Mouse (Mus musculus) liver (tissue): Measurements from ENCODE around the gene Dhx37.
A peak's percentile ranks its signal among the peaks of the same experiment; 100 is the strongest.
"Not testable (repeated sequence)": the region's sequence is repeated elsewhere in the genome, so short reads cannot be mapped to it uniquely, and the experiment has no call there.

Experiments used
- DNase-seq: peaks from one replicate; pipeline ENCODE4 v3.0.0-alpha.2; 2020; ENCODE audit warnings: mixed read lengths

Dhx37 gene

DNA sequence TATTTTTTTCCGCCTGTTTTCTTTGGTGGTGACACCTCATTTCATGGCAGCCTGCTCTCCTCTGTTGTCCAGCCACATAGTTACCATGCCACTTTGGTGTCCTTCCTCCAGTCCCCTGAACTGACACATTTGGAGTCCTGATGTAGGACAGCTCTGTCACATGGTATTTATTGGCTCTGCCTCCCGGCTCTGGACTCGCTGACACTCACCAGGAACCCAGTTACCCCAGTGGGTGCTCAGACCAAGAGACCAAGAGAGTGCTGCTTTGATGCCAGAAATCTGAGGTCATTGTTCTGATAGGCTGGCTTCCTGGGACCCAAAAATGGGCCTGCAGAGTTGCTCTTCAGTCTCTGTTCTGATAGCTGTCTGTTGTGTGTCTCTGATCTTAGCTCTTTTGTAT is 14.1 kb upstream of the Dhx37 start:
- no peak for DNase-seq

DNA sequence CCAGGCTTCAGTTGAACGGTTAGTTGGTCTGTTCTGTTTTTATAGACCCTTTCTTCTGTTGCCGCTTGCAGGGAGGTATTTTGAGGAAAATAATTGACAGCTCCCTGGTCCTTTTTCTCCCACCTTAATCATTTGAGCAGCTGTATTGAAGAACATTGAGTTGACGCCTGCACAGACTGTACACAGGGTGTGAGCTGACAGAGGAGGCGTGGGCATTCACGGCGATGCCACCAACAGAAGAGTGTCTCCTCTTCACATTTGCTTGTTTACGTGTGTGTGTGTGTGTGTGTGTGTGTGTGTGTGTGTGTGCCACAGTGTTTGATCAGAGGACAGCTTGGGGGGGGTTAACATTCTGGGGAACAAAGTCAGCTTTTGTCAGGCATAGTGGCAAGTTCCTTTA is 12.4 kb upstream of the Dhx37 start:
- DNase-seq = no peak

DNA sequence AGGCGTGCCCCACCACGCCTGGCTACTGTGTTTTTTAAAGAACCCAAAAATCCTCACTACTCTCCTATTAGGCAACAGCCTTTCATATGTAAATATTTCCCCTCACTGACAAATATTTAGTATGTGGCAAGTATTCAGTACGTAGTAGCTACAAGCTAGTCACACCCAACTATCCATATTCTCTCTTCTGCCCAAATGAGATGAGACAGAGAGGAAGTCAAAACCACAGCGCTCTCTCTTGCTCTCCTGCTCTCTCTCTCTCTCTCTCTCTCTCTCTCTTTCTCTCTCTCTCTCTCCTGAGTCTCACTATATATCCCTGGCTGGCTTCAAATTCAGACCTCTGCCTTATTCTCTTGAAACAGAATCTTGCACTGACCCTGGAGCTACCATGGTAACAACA is 10.6 kb upstream of the Dhx37 start:
- DNase-seq = no peak

GRCm38 (mm10) chr5:125443915-125444314 is 10.0 kb upstream of the Dhx37 start:
- no peak for DNase-seq

DNA sequence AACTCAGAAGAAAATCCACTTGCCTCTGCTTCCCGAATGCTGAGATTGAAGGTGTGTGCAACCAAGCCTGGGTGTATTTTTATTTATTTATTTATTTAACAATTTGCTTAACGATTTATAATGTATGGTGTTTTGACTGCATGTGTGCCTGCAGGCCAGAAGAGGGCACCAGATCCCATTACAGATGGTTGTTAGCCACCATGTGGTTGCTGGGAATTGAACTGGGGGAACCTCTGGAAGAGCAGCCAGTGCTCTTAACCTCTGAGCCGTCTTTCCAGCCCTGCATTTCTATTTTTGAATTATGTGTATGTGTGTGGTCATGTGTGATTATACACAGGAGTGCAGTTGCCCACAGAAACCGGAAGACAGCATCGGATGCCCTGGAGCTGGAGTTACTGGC is 9.4 kb upstream of the Dhx37 start:
- DNase-seq = no peak

GRCm38 (mm10) chr5:125442136-125442995 is 8.4 kb upstream of the Dhx37 start:
- no peak for DNase-seq

DNA sequence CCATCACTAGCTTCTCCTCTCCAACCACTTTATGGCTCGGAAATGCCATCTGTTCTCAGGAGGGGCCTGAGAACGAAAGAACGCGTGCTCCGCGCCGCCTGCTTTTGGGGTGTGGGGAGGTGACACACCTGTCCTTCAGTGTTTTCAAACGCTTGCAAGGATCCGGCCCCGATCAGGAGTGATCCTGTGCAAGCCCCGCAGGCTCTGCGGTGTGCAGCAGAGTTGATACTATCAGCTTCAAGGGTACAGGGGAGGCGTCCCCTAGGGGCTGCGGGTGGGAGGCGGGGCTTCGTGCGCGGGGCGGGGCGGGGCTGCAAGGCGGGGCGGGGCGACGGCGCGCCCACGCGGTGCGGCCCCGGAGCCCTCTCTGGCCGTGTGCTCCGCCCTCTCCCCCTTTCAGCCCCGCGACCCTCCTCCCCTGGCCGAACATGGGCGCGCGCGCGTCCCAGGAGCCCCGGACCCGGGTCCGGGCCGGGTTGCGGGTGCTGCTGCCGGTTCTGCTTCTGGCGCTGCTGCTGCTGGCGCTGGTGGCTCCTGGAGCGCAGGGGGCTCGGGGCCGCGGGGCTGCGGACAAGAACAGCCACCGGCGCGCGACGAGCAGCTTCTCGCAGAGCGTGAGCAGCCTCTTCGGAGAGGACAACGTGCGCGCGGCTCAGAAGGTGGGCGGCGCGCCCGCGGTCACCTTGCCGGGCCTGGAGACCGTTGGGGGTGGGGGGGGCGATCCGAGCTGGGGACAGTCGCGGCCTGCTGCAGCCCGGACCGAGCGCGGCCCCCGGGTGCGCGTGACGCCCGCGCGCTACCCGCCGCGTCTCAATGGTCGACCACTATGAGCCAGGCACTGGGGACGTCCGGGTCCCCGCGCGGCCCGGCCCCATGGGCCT is 7.6 kb upstream of the Dhx37 start, which contains the start of gene Bri3bp:
TSS of gene Bri3bp (plus strand) at position 335 of the 881 bp plus-strand sequence.
- peak; percentile 81 for DNase-seq

- no peak for DNase-seq
Observed at GRCm38 (mm10) chr5:125440583-125441233, 6.8 kb upstream of the Dhx37 start.

- peak; percentile 38 for DNase-seq
Observed at GRCm38 (mm10) chr5:125434347-125434746, 426 bp upstream of the Dhx37 start.

DNA sequence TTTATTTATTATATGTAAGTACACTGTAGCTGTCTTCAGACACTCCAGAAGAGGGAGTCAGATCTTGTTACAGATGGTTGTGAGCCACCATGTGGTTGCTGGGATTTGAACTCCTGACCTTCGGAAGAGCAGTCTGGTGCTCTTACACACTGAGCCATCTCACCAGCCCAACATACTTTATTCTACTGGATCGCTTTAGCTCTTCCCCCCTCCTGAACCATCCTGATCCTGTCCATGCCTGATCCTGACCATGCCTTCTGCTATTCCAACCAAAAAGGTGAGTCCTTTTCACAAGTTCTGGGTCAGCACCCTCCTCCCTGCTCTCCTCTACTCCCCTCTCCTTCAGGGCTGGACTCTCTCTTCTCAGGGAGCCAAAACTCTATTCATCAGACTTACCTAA is 1.6 kb downstream of the Dhx37 start:
- DNase-seq = not testable (repeated sequence)

- DNase-seq = no peak
Observed at GRCm38 (mm10) chr5:125426343-125426742, 7.6 kb downstream of the Dhx37 start.

DNA sequence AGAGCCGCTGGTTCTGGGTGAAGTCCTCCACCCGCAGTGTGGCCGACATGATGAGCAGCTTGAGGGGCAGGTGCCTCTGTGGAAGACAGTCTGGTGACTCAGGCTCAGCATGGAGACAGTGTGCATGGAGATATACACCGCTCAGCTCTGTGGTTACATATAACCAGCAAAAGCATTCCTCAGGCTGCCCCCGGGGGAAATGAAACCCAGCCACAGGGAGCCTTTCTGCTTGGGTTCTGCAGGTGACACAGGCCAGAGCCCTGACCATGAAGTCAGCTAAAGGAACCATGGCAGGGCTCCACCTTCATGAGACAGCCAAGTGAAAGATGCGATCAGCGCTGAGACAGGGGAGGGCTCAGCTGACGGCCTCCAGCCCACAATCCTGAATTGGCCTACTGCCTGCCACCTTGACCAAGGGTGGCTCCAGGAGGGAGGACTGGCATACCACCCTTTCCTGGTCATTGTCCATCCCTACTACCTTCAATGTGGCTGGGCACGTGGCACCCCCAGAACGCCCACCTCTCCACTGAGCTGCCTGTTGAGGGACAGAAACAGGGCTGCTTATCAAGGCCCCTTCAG is 8.1 kb downstream of the Dhx37 start:
- no peak for DNase-seq

- no peak for DNase-seq
Observed at GRCm38 (mm10) chr5:125419124-125419523, 14.8 kb downstream of the Dhx37 start.

- no peak for DNase-seq
Observed at GRCm38 (mm10) chr5:125418636-125419035, 15.3 kb downstream of the Dhx37 start.

GRCm38 (mm10) chr5:125416183-125416582 is 17.7 kb downstream of the Dhx37 start:
- no peak for DNase-seq

DNA sequence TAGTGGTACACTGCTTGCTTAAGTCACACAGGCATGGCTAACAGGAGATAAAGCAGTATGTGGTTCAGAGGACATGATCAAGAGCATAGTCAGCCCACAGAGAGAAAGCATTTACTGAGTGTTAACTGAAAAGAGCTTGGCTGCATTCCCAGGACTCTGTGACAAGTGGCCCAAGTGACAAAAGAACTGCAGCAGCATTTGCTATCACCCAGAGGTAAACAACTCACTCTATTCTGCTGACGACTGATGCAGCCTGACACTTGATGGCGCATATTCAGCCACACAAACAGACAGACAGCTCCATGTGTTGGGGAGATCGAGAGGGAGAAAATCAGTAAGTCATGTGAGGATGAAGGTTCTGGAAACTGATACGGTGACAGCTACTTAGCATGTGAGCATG is 20.2 kb downstream of the Dhx37 start:
- no peak for DNase-seq

DNA sequence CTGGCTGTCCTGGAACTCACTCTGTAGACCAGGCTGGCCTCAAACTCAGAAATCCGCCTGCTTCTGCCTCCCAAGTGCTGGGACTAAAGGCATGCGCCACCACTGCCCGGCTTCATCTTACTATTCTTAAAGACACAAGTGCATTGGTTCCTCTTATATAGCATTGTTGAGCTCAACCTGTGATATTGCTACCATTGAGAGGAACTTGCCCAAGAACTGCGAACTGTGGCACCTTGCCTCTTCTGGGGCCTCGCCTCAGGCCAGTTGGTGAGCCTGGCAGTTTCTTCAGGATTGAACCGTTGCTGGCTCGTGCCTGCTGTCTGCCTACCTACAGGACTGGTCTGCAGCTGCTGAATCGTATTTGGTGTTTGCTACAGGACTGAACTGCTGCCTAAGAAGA is 21.4 kb downstream of the Dhx37 start:
- DNase-seq = not testable (repeated sequence)

GRCm38 (mm10) chr5:125411972-125412530 is 21.9 kb downstream of the Dhx37 start:
- peak; percentile 81 for DNase-seq

- peak; percentile 66 for DNase-seq
Observed at GRCm38 (mm10) chr5:125409348-125410090, 24.4 kb downstream of the Dhx37 start.

DNA sequence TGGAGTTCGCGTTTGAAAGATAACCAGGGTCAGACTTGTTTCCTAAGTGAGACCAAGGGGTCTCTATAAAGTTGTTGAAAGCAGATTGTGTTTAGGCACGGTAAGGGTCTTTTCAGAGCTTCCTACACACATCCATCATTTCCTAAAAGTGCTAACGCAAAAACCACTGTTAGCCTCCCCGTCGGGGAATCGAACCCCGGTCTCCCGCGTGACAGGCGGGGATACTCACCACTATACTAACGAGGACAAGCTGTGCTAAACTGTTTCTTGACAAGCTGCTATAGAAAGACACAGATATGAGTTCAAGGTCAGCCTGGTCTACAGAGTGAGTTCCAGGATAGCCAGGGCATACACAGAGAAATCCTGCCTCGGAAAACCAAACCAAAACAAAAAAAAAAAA is 25.1 kb downstream of the Dhx37 start:
- peak; percentile 91 for DNase-seq

DNA sequence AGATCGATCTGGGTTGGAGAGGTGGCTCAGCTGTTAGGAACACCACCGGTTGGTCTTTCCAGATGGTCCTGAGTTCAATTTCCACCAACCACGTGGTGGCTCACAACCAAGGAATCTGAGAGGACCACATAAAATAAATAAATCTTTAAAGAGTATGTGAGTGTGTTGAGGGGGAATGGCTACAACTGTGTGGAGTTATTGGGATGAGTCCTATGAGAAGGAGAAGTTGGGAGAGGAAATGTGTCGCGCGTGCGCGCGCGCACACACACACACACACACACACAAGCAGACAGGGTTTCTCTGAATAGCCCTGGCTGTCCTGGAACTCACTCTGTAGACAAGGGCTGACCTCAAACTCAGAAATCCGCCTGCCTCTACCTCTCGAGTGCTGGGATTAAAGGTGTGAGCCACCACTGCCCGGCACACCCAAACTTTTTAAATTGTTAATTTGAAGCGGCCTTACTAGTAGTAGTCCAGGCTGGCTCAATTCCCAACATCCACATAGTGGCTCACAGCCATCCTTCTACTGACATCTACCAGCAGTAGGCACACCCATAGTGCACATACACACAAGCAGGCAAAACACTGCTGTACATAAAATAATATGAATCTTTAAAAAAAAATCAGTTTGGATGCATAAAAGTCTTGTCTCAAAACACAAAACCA is 25.9 kb downstream of the Dhx37 start:
- DNase-seq = peak; percentile 33
